ENCODE assay signal across 19 mouse cellular contexts in genomic region chr2:3141804-3142203, GRCm38 (mm10). TPM values are rescaled to one million over a fixed set of nuclear protein-coding genes. Genes with fewer than 3 reads are reported as not detected.
DNase-seq lines count a peak whose midpoint lies in the region; TF ChIP-seq lines count a peak whose summit lies in the region.
"Had no signal": no experiment of that assay in that cellular context is flagged by ENCODE, and none has a peak within 500 bp of the region (broad histone marks: within the 10 kb centered on the region; RNA-seq: fewer than 3 reads in every experiment).

No protein-coding gene starts in this region.

- no peak for DNase-seq in layer of hippocampus, adult 2 months (ENCODE audit: low spot score in 2 of 2)
- no peak for DNase-seq in layer of hippocampus, adult 9-10 months (ENCODE audit: low spot score)
- DNase-seq in R1 (ENCODE audit: low read depth, low spot score), result peak; percentile 16
- no peak for DNase-seq in heart, postnatal 10 days
- no peak for DNase-seq in cerebellum, adult 9-10 months
- DNase-seq in urinary bladder, adult 2 months (ENCODE audit: low spot score), result no peak
- DNase-seq: adrenal gland, postnatal 14 days; cerebellum, adult 11-12 months; cerebellum, adult 9-11 months; cerebellum, postnatal 36 days; forebrain, postnatal 0 days; gastrocnemius, adult 2 months; gastrocnemius, postnatal 25 days; heart, postnatal 4 days had no signal

- no peak for TF ChIP-seq POLR2A in olfactory bulb, adult 2 months (IDR thresholded peaks at IDR 0.05; ENCODE audit: insufficient read depth, low read depth, low read length)

- peak overlapping the region; percentile 8; the same call in 1 of the 2 replicates for H3K27ac ChIP-seq in layer of hippocampus, adult 2 months
- H3K27ac ChIP-seq in olfactory bulb, adult 2 months (ENCODE audit: insufficient read depth, low read depth, low read length), result peak overlapping the region; percentile 42
- H3K27ac ChIP-seq: forebrain, embryonic 13.5 days; gastrocnemius, adult 2 months; heart, embryonic 13.5 days; hindbrain, embryonic 12.5 days had no signal

- TF ChIP-seq CTCF in layer of hippocampus, adult 2 months (conservative IDR thresholded peaks at IDR 0.05), result no peak
- no peak for TF ChIP-seq CTCF in olfactory bulb, adult 2 months (IDR thresholded peaks at IDR 0.05; ENCODE audit: insufficient read depth, low read depth, low read length)

- intact Hi-C loops in heart, postnatal 10 days (cut with DNase I), result no loop called here

- H3K4me3 ChIP-seq in layer of hippocampus, adult 2 months, result no peak overlapping the region
- H3K4me3 ChIP-seq in olfactory bulb, adult 2 months (ENCODE audit: insufficient read depth, low read depth, low read length), result no peak overlapping the region
- H3K4me3 ChIP-seq: forebrain, embryonic 13.5 days; gastrocnemius, adult 2 months; heart, embryonic 13.5 days; hindbrain, embryonic 12.5 days had no signal

- WGBS in olfactory bulb, adult 2 months, result 79% methylated on average over 4 of the region's 4 CpGs

- peaks cover 17% of the 10 kb centered on the region for H3K4me1 ChIP-seq in olfactory bulb, adult 2 months (ENCODE audit: control insufficient read depth, insufficient read depth, low read length)

RNA-seq across cellular contexts. Expression of gene Fam171a1, which starts 27.8 kb away (rescaled TPM):
- 10 to 100 TPM; 72.1 to 73.2 TPM for total RNA-seq in layer of hippocampus, adult 2 months (2021)
- not detected in 2 replicates for polyA plus RNA-seq in olfactory bulb, adult 2 months (2012; ENCODE audit: insufficient read depth, insufficient read length, low replicate concordance, missing spikeins)
- 10 to 100 TPM; 30.5 to 33.7 TPM for total RNA-seq in heart, postnatal 10 days (2021)
- 17.2 and 21.2 TPM in 2 replicates for polyA plus RNA-seq in urinary bladder, adult 2 months (2012; rRNA removed)
- polyA plus RNA-seq: activated CD4-positive, CD25-positive, alpha-beta regulatory T cell, adult 4 months had no signal
